Mouse (Mus musculus) limb, embryonic 14.5 days (tissue): ENCODE measurements around the gene Syde2. TPM values are rescaled to one million over a fixed set of nuclear protein-coding genes. Genes with fewer than 3 reads are reported as not detected.
A peak's percentile ranks its signal among the peaks of the same experiment; 100 is the strongest.

Source experiments
- ATAC-seq: fragments of 200-750 bp; cut with Nextera tagmentation; 2 replicates; pipeline ENCODE4 v1.8.0; 2017; ENCODE audit warnings: low read depth, moderate number of reproducible peaks, moderate TSS enrichment; ENCODE audit not compliant: low FRiP score
- DNase-seq: peaks from one replicate; pipeline ENCODE4 v3.0.0-alpha.2; 2015; ENCODE audit warnings: low spot score
- H3K27ac ChIP-seq: fragments of 300-500 bp; sonication (generic); replicated peaks from 2 replicates; pipeline ENCODE4 v1.5.1; 2014; ENCODE audit warnings: low read depth, mild to moderate bottlenecking, low read length, moderate library complexity, mixed read lengths
- H3K27me3 ChIP-seq: fragments of 300-500 bp; sonication (generic); 2 replicates; pipeline ENCODE4 v1.6.1; 2014; ENCODE audit warnings: low read length, mixed read lengths; ENCODE audit not compliant: control insufficient read depth, insufficient read depth
- H3K36me3 ChIP-seq: fragments of 300-500 bp; sonication (generic); 2 replicates; pipeline ENCODE4 v1.6.1; 2014; ENCODE audit warnings: mild to moderate bottlenecking, low read length, moderate library complexity, mixed read lengths; ENCODE audit not compliant: control insufficient read depth, insufficient read depth
- H3K4me1 ChIP-seq: fragments of 300-500 bp; sonication (generic); 2 replicates; pipeline ENCODE4 v1.6.1; 2014; ENCODE audit warnings: antibody characterized with exemption, low read length, mixed read lengths; ENCODE audit not compliant: control insufficient read depth, insufficient read depth
- H3K4me2 ChIP-seq: fragments of 300-500 bp; sonication (generic); replicated peaks from 2 replicates; pipeline ENCODE4 v1.6.1; 2014; ENCODE audit warnings: low read depth, mild to moderate bottlenecking, low read length, moderate library complexity; ENCODE audit not compliant: severe bottlenecking
- H3K4me3 ChIP-seq: fragments of 300-500 bp; sonication (generic); replicated peaks from 2 replicates; pipeline ENCODE4 v1.5.1; 2014; ENCODE audit warnings: low read length
- H3K9ac ChIP-seq: fragments of 300-500 bp; sonication (generic); 2 replicates; pipeline ENCODE4 v1.6.1; 2014; ENCODE audit warnings: mild to moderate bottlenecking, low read depth, low read length, moderate library complexity; ENCODE audit not compliant: severe bottlenecking
- H3K9me3 ChIP-seq: fragments of 300-500 bp; sonication (generic); 2 replicates; pipeline ENCODE4 v1.6.1; 2016; ENCODE audit warnings: low read length; ENCODE audit not compliant: control insufficient read depth
- POLR2A ChIP-seq: fragments of 200-500 bp; IDR thresholded peaks from 2 replicates; pipeline ENCODE4 v1.8.0; 2012; ENCODE audit warnings: inconsistent platforms, mild to moderate bottlenecking, moderate library complexity, borderline replicate concordance; ENCODE audit not compliant: insufficient read depth, insufficient read length; ENCODE audit errors: extremely low read depth
- WGBS: fragments of 180-500 bp; shearing (Covaris S2); extraction: QIAGEN DNeasy Blood & Tissue Kit; methylation state at CpG from one replicate; pipeline ENCODE4 v1.1.7; 2014; 5-methylcytosine and 5-hydroxymethylcytosine counted together
- polyA plus RNA-seq, 2 experiments: library from polyadenylated mRNA; depleted of rRNA in 1 of 2; stranded (reverse) in 1 of 2; unstranded in 1 of 2; fragments of >200 nt; fragmentation: Nextera tagmentation in 1 of 2; extraction: Ambion mirVana in 1 of 2; gene quantifications; 2 replicates each; pipeline versions ENCODE4 v1.2.1 to v1.2.3; 2012 to 2014

Gene Syde2
- polyA plus RNA-seq (2012; rRNA removed) (5.3 and 6.0 TPM in 2 replicates), polyA plus RNA-seq (2014; fragmentation: Nextera tagmentation; extraction: Ambion mirVana) (2.6 and 2.8 TPM in 2 replicates)

GRCm38 (mm10) chr3:145987268-145987969 is at the start of gene Syde2:
Gene Syde2 (plus strand): TSS chr3:145987870.
- peak; percentile 81 for DNase-seq
- H3K27ac ChIP-seq: peak within 1 kb of the TSS; percentile 85
- TF ChIP-seq POLR2A: no peak
- H3K27me3 ChIP-seq: no peaks in the 10 kb centered on the region
- H3K36me3 ChIP-seq: no peaks in the 10 kb centered on the region
- H3K4me1 ChIP-seq: peaks cover 12% of the 10 kb centered on the region
- H3K4me3 ChIP-seq: peak within 1 kb of the TSS; percentile 76
- H3K9me3 ChIP-seq: no peaks in the 10 kb centered on the region
- H3K4me2 ChIP-seq: peak within 1 kb of the TSS; percentile 94
- peak; percentile 90 for ATAC-seq
- peak within 1 kb of the TSS; percentile 77 for H3K9ac ChIP-seq
- WGBS: under 1% methylated on average over 42 of the region's 65 CpGs

GRCm38 (mm10) chr3:145938405-145939349 is 49.0 kb upstream of the Syde2 start:
- Histone ChIP-seq H3K36me3 (peaks cover 35% of the 10 kb centered on the region), H3K4me1 (peaks cover 11% of the 10 kb centered on the region), H3K9ac (peak overlapping the region; percentile 88), H3K9me3 (no peaks in the 10 kb centered on the region), H3K27me3 (no peaks in the 10 kb centered on the region), H3K4me3 (peak overlapping the region; percentile 92), H3K4me2 (peak overlapping the region; percentile 61), H3K27ac (no peak overlapping the region)
- DNase-seq (no peak), ATAC-seq (peak; percentile 18; the same call in 1 of the 2 replicates)
- 24% methylated on average over 40 of the region's 50 CpGs for WGBS
- TF ChIP-seq POLR2A: no peak

GRCm38 (mm10) chr3:145939402-145939801 is 48.3 kb upstream of the Syde2 start:
- peak overlapping the region; percentile 61 for H3K4me2 ChIP-seq
- no peaks in the 10 kb centered on the region for H3K27me3 ChIP-seq
- no peak for TF ChIP-seq POLR2A
- no peak for DNase-seq
- H3K27ac ChIP-seq: no peak overlapping the region
- H3K36me3 ChIP-seq: peaks cover 39% of the 10 kb centered on the region
- no peak overlapping the region for H3K9ac ChIP-seq
- H3K9me3 ChIP-seq: no peaks in the 10 kb centered on the region
- H3K4me1 ChIP-seq: peaks cover 11% of the 10 kb centered on the region
- H3K4me3 ChIP-seq: peak overlapping the region; percentile 92; the same call in 1 of the 2 replicates
- ATAC-seq: no peak
- 85% methylated on average over 12 of the region's 12 CpGs for WGBS

DNA sequence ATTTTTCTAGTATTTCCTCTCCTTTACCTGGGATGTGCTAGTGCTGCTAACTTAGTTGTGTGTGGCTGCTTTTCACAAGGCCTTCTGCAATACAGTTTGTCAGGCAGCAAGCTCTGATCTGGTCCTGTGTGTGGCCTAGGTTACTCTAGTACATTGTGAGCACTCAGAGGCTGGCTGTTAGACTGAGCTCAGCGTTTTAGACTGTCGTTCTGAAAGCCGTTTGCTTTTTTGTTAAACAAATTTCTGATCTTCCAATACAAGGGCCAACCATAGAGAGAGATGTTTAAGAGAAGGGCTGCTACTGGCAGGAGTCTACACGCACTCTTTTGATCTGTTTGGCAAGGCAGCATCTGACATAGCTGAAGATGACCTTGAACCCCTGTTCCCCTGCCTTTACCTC is 47.7 kb upstream of the Syde2 start:
- no peaks in the 10 kb centered on the region for H3K9me3 ChIP-seq
- DNase-seq (no peak), ATAC-seq (no peak)
- WGBS: 88% methylated on average over 4 of the region's 4 CpGs
- H3K4me1 ChIP-seq: peaks cover 11% of the 10 kb centered on the region
- no peak overlapping the region for H3K9ac ChIP-seq
- H3K36me3 ChIP-seq: peaks cover 45% of the 10 kb centered on the region
- no peaks in the 10 kb centered on the region for H3K27me3 ChIP-seq
- H3K27ac ChIP-seq: no peak overlapping the region
- no peak overlapping the region for H3K4me2 ChIP-seq
- no peak overlapping the region for H3K4me3 ChIP-seq
- no peak for TF ChIP-seq POLR2A

GRCm38 (mm10) chr3:145941971-145942370 is 45.7 kb upstream of the Syde2 start:
- H3K4me1 ChIP-seq: peaks cover 13% of the 10 kb centered on the region
- no peaks in the 10 kb centered on the region for H3K9me3 ChIP-seq
- peaks cover 50% of the 10 kb centered on the region for H3K36me3 ChIP-seq
- no peak overlapping the region for H3K4me2 ChIP-seq
- DNase-seq: peak; percentile 70
- no peak for TF ChIP-seq POLR2A
- no peak for ATAC-seq
- no peaks in the 10 kb centered on the region for H3K27me3 ChIP-seq
- H3K9ac ChIP-seq: no peak overlapping the region
- 14% methylated on average over 3 of the region's 3 CpGs for WGBS
- H3K27ac ChIP-seq: no peak overlapping the region
- H3K4me3 ChIP-seq: no peak overlapping the region
